Mouse (Mus musculus) forebrain, embryonic 16.5 days (tissue): ENCODE data around the gene Surf1. TPM values are rescaled to one million over a fixed set of nuclear protein-coding genes. Genes with fewer than 3 reads are reported as not detected.

Experiments
- ATAC-seq: fragments of 200-750 bp; cut with Nextera tagmentation; 2 replicates; pipeline ENCODE4 v1.8.0; 2017; ENCODE audit warnings: mild to moderate bottlenecking, moderate library complexity
- H3K27ac ChIP-seq: fragments of 300-500 bp; sonication (generic); 2 replicates; pipeline ENCODE4 v1.5.1; 2014; ENCODE audit warnings: low read length, control low read depth
- H3K27me3 ChIP-seq: fragments of 300-500 bp; sonication (generic); replicated peaks from 2 replicates; pipeline ENCODE4 v1.6.1; 2014; ENCODE audit warnings: low read length; ENCODE audit not compliant: control insufficient read depth, insufficient read depth
- H3K36me3 ChIP-seq: fragments of 300-500 bp; sonication (generic); 2 replicates; pipeline ENCODE4 v1.6.1; 2014; ENCODE audit not compliant: control insufficient read depth, insufficient read depth
- H3K4me1 ChIP-seq: fragments of 300-500 bp; sonication (generic); replicated peaks from 2 replicates; pipeline ENCODE4 v1.6.1; 2014; ENCODE audit warnings: low read length; ENCODE audit not compliant: control insufficient read depth, insufficient read depth
- H3K4me2 ChIP-seq: fragments of 300-500 bp; sonication (generic); 2 replicates; pipeline ENCODE4 v1.6.1; 2014; ENCODE audit warnings: mild to moderate bottlenecking, low read length, control low read depth
- H3K4me3 ChIP-seq: fragments of 300-500 bp; sonication (generic); replicated peaks from 2 replicates; pipeline ENCODE4 v1.5.1; 2014; ENCODE audit warnings: mild to moderate bottlenecking, low read length, control low read depth
- H3K9ac ChIP-seq: fragments of 300-500 bp; sonication (generic); replicated peaks from 2 replicates; pipeline ENCODE4 v1.6.1; 2014; ENCODE audit warnings: low read depth, low read length, control low read depth
- H3K9me3 ChIP-seq: fragments of 300-500 bp; sonication (generic); 2 replicates; pipeline ENCODE4 v1.6.1; 2016; ENCODE audit warnings: low read length; ENCODE audit not compliant: control insufficient read depth
- whole genome bisulfite sequencing: fragments of 180-500 bp; shearing (Covaris S2); extraction: QIAGEN DNeasy Blood & Tissue Kit; methylation state at CpG from one replicate; pipeline ENCODE4 v1.1.7; 2014; 5-methylcytosine and 5-hydroxymethylcytosine counted together
- polyA plus RNA-seq: library from polyadenylated mRNA; unstranded; fragments of >200 nt; fragmentation: Nextera tagmentation; extraction: Ambion mirVana; gene quantifications from 2 replicates; pipeline ENCODE4 v1.2.1, GENCODE M21; 2015

Gene Surf1
- polyA plus RNA-seq, 1 experiment from 2014 or later: 82.1 TPM

DNA sequence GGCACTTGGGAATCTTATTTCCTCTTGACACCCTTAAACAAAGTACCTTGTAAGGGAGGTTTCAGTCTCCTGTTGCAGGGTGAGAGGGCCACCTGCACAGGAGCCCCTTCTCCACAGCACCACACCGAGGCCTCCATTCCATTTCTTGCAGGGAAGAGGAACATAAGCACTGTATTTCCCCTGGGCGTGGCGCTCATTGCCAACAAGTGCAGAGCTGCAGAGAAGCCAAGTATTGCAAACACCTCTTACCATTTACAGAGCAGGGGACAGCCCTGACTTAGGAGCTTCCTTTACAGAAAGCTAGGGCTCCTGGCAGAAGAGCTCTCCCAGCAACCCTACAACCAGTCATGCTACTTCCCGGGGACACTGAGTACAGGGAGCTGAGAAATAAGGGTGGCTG, 35.9 kb upstream of the Surf1 start:
- no peaks in the 10 kb centered on the region for H3K9me3 ChIP-seq
- H3K4me3 ChIP-seq: no peak overlapping the region
- peaks cover 24% of the 10 kb centered on the region for H3K36me3 ChIP-seq
- no peak for ATAC-seq
- H3K4me1 ChIP-seq: 0 out of 2 replicates have a peak, but pooled peaks cover 3% of the 10 kb centered on the region
- H3K27me3 ChIP-seq: no peaks in the 10 kb centered on the region
- H3K4me2 ChIP-seq: no peak overlapping the region
- H3K27ac ChIP-seq: no peak overlapping the region
- WGBS: 95% methylated on average over 4 of the region's 4 CpGs
- H3K9ac ChIP-seq: no peak overlapping the region

GRCm38 (mm10) chr2:26951346-26951905, 35.1 kb upstream of the Surf1 start:
- WGBS: 92% methylated on average over 8 of the region's 8 CpGs
- H3K4me1 ChIP-seq: 0 out of 2 replicates have a peak, but pooled peaks cover 3% of the 10 kb centered on the region
- peaks cover 19% of the 10 kb centered on the region for H3K36me3 ChIP-seq
- no peaks in the 10 kb centered on the region for H3K27me3 ChIP-seq
- no peak overlapping the region for H3K4me2 ChIP-seq
- ATAC-seq: no peak
- H3K27ac ChIP-seq: no peak overlapping the region
- H3K9me3 ChIP-seq: no peaks in the 10 kb centered on the region
- no peak overlapping the region for H3K9ac ChIP-seq
- H3K4me3 ChIP-seq: no peak overlapping the region

DNA sequence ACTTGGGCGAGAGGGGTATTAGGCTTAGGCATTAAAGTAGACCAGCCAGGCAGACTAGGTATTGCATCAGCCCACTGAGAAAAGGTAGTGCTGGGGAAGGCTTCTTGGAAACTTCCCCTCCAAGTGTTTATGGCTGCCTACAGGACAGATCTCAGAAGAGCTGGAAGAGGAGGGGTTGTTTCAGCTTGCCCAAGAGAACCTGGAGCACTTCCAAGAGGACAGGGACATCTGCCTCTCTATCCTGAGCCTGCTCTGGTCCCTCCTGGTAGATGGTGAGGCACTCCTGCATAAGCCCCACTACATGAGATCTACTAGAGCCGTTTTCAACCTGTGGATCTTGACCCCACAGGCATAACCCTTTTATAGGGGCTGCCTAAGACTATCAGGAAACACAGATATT, 34.1 kb upstream of the Surf1 start:
- H3K36me3 ChIP-seq: peaks cover 10% of the 10 kb centered on the region
- H3K9me3 ChIP-seq: no peaks in the 10 kb centered on the region
- 93% methylated on average over 2 of the region's 2 CpGs for WGBS
- H3K9ac ChIP-seq: no peak overlapping the region
- H3K4me3 ChIP-seq: no peak overlapping the region
- no peak for ATAC-seq
- no peaks in the 10 kb centered on the region for H3K27me3 ChIP-seq
- 0 out of 2 replicates have a peak, but pooled peaks cover 3% of the 10 kb centered on the region for H3K4me1 ChIP-seq
- no peak overlapping the region for H3K4me2 ChIP-seq
- H3K27ac ChIP-seq: no peak overlapping the region

DNA sequence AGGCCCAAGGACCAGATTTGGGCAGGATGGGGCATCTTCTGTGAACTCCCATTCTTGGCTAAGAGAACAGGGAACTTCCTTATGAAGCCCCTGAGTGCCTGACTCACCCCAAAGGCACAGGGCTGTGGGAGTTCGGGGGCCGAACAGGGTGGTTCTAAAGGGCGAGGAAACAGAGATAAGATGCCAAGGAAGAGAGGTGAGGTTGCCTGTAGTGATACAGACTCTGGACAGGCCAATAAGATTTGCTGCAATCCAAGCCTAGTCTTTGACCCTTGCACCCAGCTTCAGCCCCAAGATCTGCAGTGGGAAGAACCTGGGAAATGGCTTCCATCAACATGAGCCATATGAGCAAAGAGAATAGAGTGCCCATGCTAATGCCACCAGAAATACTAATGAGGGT, 26.9 kb upstream of the Surf1 start:
- 85% methylated on average over 3 of the region's 3 CpGs for WGBS
- no peak for ATAC-seq
- Histone ChIP-seq H3K9me3 (no peaks in the 10 kb centered on the region), H3K27ac (no peak overlapping the region), H3K4me3 (no peak overlapping the region), H3K36me3 (no peaks in the 10 kb centered on the region), H3K9ac (no peak overlapping the region), H3K27me3 (no peaks in the 10 kb centered on the region), H3K4me2 (no peak overlapping the region), H3K4me1 (0 out of 2 replicates have a peak, but pooled peaks cover 3% of the 10 kb centered on the region)

GRCm38 (mm10) chr2:26941539-26941938, 25.2 kb upstream of the Surf1 start:
- WGBS: 44% methylated on average over 5 of the region's 5 CpGs
- no peak overlapping the region for H3K9ac ChIP-seq
- H3K9me3 ChIP-seq: no peaks in the 10 kb centered on the region
- no peaks in the 10 kb centered on the region for H3K4me1 ChIP-seq
- no peaks in the 10 kb centered on the region for H3K36me3 ChIP-seq
- H3K27me3 ChIP-seq: no peaks in the 10 kb centered on the region
- no peak overlapping the region for H3K4me2 ChIP-seq
- H3K4me3 ChIP-seq: no peak overlapping the region
- H3K27ac ChIP-seq: no peak overlapping the region
- no peak for ATAC-seq

DNA sequence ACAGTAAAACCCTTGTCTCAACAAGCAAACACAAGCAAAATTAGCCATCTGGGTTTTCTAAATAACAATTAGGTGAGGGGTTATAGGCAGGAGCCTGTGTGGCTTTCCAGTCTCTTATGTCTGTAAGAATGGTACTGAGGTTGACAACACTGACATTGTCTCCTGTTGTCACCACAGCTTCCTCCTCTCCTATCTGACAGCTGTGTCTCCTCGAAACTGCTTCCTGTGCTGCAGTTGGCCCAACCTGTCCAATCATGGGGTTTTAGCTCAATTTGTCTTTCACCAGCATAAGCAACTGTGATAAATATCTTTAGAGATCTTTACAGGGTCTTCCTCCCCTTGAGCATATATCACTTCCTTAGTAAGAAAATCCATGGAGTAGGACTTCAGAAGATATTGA, 20.1 kb upstream of the Surf1 start:
- Histone ChIP-seq H3K9me3 (no peaks in the 10 kb centered on the region), H3K36me3 (no peaks in the 10 kb centered on the region), H3K4me1 (peaks cover 12% of the 10 kb centered on the region), H3K4me2 (no peak overlapping the region), H3K27ac (no peak overlapping the region), H3K9ac (no peak overlapping the region), H3K27me3 (no peaks in the 10 kb centered on the region), H3K4me3 (no peak overlapping the region)
- 86% methylated on average over 1 of the region's 1 CpGs for WGBS
- no peak for ATAC-seq

GRCm38 (mm10) chr2:26935286-26935685, 19.0 kb upstream of the Surf1 start:
- H3K4me2 ChIP-seq: no peak overlapping the region
- H3K4me3 ChIP-seq: no peak overlapping the region
- H3K4me1 ChIP-seq: peaks cover 22% of the 10 kb centered on the region
- ATAC-seq: no peak
- no peaks in the 10 kb centered on the region for H3K9me3 ChIP-seq
- no peak overlapping the region for H3K27ac ChIP-seq
- no peaks in the 10 kb centered on the region for H3K36me3 ChIP-seq
- WGBS: 85% methylated on average over 2 of the region's 2 CpGs
- no peaks in the 10 kb centered on the region for H3K27me3 ChIP-seq
- no peak overlapping the region for H3K9ac ChIP-seq

GRCm38 (mm10) chr2:26933304-26934055, 17.1 kb upstream of the Surf1 start, which contains the start of the genes Surf4 and Stkld1:
Gene Surf4 (minus strand): TSS chr2:26933928.
Gene Stkld1 (plus strand): TSS chr2:26934047.
- Histone ChIP-seq H3K4me3 (peak within 1 kb of the TSS; percentile 92), H3K36me3 (no peaks in the 10 kb centered on the region), H3K9me3 (no peaks in the 10 kb centered on the region), H3K27me3 (no peaks in the 10 kb centered on the region), H3K9ac (peak within 1 kb of the TSS; percentile 98), H3K27ac (no peak within 1 kb of the TSS; the same call in 1 of the 2 replicates), H3K4me2 (peak within 1 kb of the TSS; percentile 77), H3K4me1 (peaks cover 24% of the 10 kb centered on the region)
- ATAC-seq: peak; percentile 97
- under 1% methylated on average over 64 of the region's 70 CpGs for WGBS

DNA sequence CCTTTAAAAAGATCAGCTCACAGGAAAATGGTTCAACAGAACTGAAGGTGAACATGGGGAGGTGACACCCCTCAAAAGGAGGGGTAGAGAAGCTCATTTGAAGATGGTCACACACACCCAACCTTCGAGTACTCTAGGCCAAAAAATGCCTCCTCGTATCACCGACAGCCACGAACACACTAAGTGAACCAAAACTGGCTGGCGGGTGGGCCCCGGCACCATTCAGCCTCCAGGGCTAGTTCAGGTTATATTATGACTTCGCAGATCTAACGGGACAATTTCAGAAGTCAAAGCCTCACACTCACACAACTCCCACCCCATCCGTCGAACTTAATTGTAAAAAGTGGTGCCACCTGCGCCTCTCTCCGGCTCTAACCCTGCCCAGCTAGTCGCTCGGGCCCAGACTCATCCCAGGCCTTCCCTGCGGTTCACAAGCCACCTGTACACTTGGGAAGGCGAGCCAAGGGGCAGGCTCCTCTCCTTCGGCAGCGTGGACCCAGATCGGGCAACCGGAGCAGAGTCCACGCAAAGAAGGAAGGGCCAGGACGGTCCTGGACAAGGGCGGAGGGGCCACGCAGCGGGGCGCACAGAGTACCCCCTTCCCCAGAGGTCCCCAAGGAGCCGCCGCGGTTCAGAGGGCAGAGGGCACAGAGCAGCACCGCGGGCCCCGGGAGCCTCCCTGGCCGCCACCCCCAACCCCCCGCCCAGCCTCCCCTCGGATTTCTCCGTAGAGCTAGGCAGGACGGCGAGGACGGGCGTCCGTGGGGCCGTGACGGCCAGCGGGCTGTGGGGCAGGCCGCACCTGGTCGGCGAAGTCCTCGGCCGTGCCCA, 16.4 kb upstream of the Surf1 start:
- 2% methylated on average over 39 of the region's 49 CpGs for WGBS
- peaks cover 24% of the 10 kb centered on the region for H3K4me1 ChIP-seq
- H3K36me3 ChIP-seq: no peaks in the 10 kb centered on the region
- H3K9ac ChIP-seq: peak overlapping the region; percentile 98
- no peaks in the 10 kb centered on the region for H3K27me3 ChIP-seq
- no peak overlapping the region; the same call in 1 of the 2 replicates for H3K27ac ChIP-seq
- H3K9me3 ChIP-seq: no peaks in the 10 kb centered on the region
- ATAC-seq: no peak; the same call in 1 of the 2 replicates
- peak overlapping the region; percentile 92 for H3K4me3 ChIP-seq
- H3K4me2 ChIP-seq: peak overlapping the region; percentile 77
